In the genomic region with DNA sequence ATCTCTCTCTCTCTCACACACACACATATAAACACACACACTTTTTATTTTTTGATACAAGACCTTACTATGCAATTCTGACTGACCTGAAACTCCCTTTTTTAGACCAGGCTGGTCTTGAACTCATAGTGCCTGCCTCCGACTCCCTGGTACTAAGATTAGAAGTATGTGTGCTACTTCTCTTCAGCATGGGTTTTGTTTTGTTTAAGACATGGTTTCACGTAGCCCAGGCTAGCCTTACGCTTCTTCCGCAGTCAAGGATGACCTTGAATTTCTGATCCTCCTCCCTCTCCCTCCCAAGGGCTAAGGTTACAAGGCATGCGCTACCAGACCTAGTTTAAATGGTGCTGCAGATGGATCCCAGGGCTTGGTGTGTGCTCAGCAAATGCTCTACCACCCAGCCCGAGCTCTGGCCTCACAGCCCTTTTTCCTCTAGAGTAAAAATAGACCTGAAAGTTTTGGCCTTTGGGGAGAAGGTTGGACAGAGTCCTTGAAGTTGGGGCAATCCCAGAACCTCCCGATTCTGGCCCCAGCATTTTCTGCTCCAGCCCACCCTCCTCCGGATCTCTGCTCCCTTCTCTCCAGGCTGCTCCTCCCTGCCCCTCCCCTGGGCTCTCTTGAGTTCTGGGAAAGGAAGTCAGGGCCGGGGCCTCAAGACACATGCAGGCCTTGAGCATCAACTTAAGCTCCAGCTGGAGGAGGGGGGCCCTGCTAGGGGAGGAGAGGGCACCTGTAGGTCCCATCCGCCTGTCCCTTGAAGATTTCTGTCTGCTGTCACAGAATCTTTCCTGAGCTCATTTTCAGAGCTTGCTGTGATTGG, we compare ENCODE assay signal across 9 mouse cellular contexts. TPM values are rescaled to one million over a fixed set of nuclear protein-coding genes. Genes with fewer than 3 reads are reported as not detected.
A peak's percentile ranks its signal among the peaks of the same experiment; 100 is the strongest.
DNase-seq lines count a peak whose midpoint lies in the region; ATAC-seq lines count a peak whose summit lies in the region.
"Had no signal": no experiment of that assay in that cellular context is flagged by ENCODE, and none has a peak within 500 bp of the region (broad histone marks: within the 10 kb centered on the region; RNA-seq: fewer than 3 reads in every experiment).

No protein-coding gene starts in this region.

- H3K4me2 ChIP-seq in midbrain, embryonic 13.5 days (replicated peaks), result no peak overlapping the region
- H3K4me2 ChIP-seq in forebrain, embryonic 13.5 days, result no peak overlapping the region

- peaks cover 29% of the 10 kb centered on the region for H3K4me1 ChIP-seq in midbrain, embryonic 10.5 days
- peaks cover 14% of the 10 kb centered on the region for H3K4me1 ChIP-seq in midbrain, embryonic 13.5 days (replicated peaks)
- H3K4me1 ChIP-seq in forebrain, embryonic 13.5 days, result peaks cover 14% of the 10 kb centered on the region

- H3K27me3 ChIP-seq in midbrain, embryonic 10.5 days (ENCODE audit: low read depth, poor library complexity, severe bottlenecking), result no peaks in the 10 kb centered on the region
- H3K27me3 ChIP-seq in midbrain, embryonic 13.5 days, result no peaks in the 10 kb centered on the region
- H3K27me3 ChIP-seq in forebrain, embryonic 13.5 days, result no peaks in the 10 kb centered on the region; the same call in 1 of the 2 replicates

- no peaks in the 10 kb centered on the region for H3K9me3 ChIP-seq in midbrain, embryonic 10.5 days (replicated peaks)
- no peaks in the 10 kb centered on the region for H3K9me3 ChIP-seq in midbrain, embryonic 13.5 days
- no peaks in the 10 kb centered on the region for H3K9me3 ChIP-seq in forebrain, embryonic 13.5 days (replicated peaks)

- DNase-seq in midbrain, embryonic 10.5 days (ENCODE audit: low spot score), result no peak
- peak; percentile 56 for DNase-seq in heart, adult 8-10 months (ENCODE audit: low spot score)
- peak; percentile 36 for DNase-seq in liver
- DNase-seq in thymus, postnatal 14 days, result peak; percentile 86
- no peak for DNase-seq in left cerebral cortex, postnatal 36 days (ENCODE audit: low spot score in 2 of 2)
- DNase-seq in Muller cell, postnatal 12 days (ENCODE audit: inconsistent ontology term), result no peak
- DNase-seq: adrenal gland, postnatal 36 days had no signal

- peak overlapping the region; percentile 55; the same call in 1 of the 2 replicates for H3K27ac ChIP-seq in midbrain, embryonic 10.5 days (replicated peaks)
- H3K27ac ChIP-seq in midbrain, embryonic 13.5 days, result no peak overlapping the region
- H3K27ac ChIP-seq in forebrain, embryonic 13.5 days, result no peak overlapping the region

- WGBS in midbrain, embryonic 10.5 days, result 76% methylated on average over 10 of the region's 10 CpGs
- WGBS in midbrain, embryonic 13.5 days, result 78% methylated on average over 10 of the region's 10 CpGs
- WGBS in forebrain, embryonic 13.5 days, result 75% methylated on average over 10 of the region's 10 CpGs

- peaks cover 3% of the 10 kb centered on the region; the same call in 1 of the 2 replicates for H3K36me3 ChIP-seq in midbrain, embryonic 10.5 days
- H3K36me3 ChIP-seq in midbrain, embryonic 13.5 days, result no peaks in the 10 kb centered on the region
- H3K36me3 ChIP-seq in forebrain, embryonic 13.5 days (ENCODE audit: poor library complexity, severe bottlenecking), result no peaks in the 10 kb centered on the region

- H3K9ac ChIP-seq in midbrain, embryonic 13.5 days (replicated peaks), result no peak overlapping the region
- no peak overlapping the region for H3K9ac ChIP-seq in forebrain, embryonic 13.5 days

- intact Hi-C loops in left cerebral cortex, postnatal 36 days (cut with DNase I), result loop anchor here (5.0 kb wide), 1 partner anchor 84 kb away; no protein-coding TSS in a partner anchor

- no peak overlapping the region for H3K4me3 ChIP-seq in midbrain, embryonic 10.5 days
- H3K4me3 ChIP-seq in midbrain, embryonic 13.5 days (replicated peaks), result no peak overlapping the region
- no peak overlapping the region for H3K4me3 ChIP-seq in forebrain, embryonic 13.5 days

- no peak for ATAC-seq in midbrain, embryonic 13.5 days
- ATAC-seq in forebrain, embryonic 13.5 days, result no peak

RNA-seq across cellular contexts. Expression of a gene that starts 8.3 kb away (rescaled TPM):
- 270 and 341 TPM in 2 replicates for polyA plus RNA-seq in midbrain, embryonic 10.5 days (2016; fragmentation: Nextera tagmentation; extraction: Ambion mirVana)
- 60.4 and 71.4 TPM in 2 replicates for polyA plus RNA-seq in midbrain, embryonic 13.5 days (2015; fragmentation: Nextera tagmentation; extraction: Ambion mirVana)
- total RNA-seq in heart, adult 8-10 months (2022), result 10 to 100 TPM; 74.4 to 82.2 (median 75.2) TPM
- total RNA-seq in left cerebral cortex, postnatal 36 days (2021), result 10 to 100 TPM; 30.1 to 34.9 TPM
- 67.6 and 75.8 TPM in 2 replicates for polyA plus RNA-seq in forebrain, embryonic 13.5 days (2015; fragmentation: Nextera tagmentation; extraction: Ambion mirVana)

RNA-seq across cellular contexts. Expression of a gene that starts 11.1 kb away (rescaled TPM):
- 31.4 and 33.8 TPM in 2 replicates for polyA plus RNA-seq in midbrain, embryonic 10.5 days (2016; fragmentation: Nextera tagmentation; extraction: Ambion mirVana)
- polyA plus RNA-seq in midbrain, embryonic 13.5 days (2015; fragmentation: Nextera tagmentation; extraction: Ambion mirVana), result 24.6 and 27.3 TPM in 2 replicates
- total RNA-seq in heart, adult 8-10 months (2022), result 10 to 100 TPM in 2 of 4 experiments, 1 to 10 TPM in 2; 9.1 to 12.5 (median 10.4) TPM
- 10 to 100 TPM; 16.9 to 20.6 TPM for total RNA-seq in left cerebral cortex, postnatal 36 days (2021)
- 26.5 and 31.0 TPM in 2 replicates for polyA plus RNA-seq in forebrain, embryonic 13.5 days (2015; fragmentation: Nextera tagmentation; extraction: Ambion mirVana)

Comparison
In these comparisons a context has a peak if more than half of its experiments do, and no peak if none do; other contexts are left out.
1. DNase-seq: peak in heart, adult 8-10 months (single experiment), liver (single experiment) and thymus, postnatal 14 days (single experiment); none in midbrain, embryonic 10.5 days (single experiment), left cerebral cortex, postnatal 36 days (0 of 2) and Muller cell, postnatal 12 days (single experiment).